ENCODE assay signal across 8 mouse cellular contexts in genomic region chr10:40300648-40301171, GRCm38 (mm10). TPM values are rescaled to one million over a fixed set of nuclear protein-coding genes. Genes with fewer than 3 reads are reported as not detected.
DNase-seq lines count a peak whose midpoint lies in the region; ATAC-seq and TF ChIP-seq lines count a peak whose summit lies in the region.

No protein-coding gene starts in this region.

- H3K79me2 ChIP-seq in CH12.LX (replicated peaks; ENCODE audit: control insufficient read depth, extremely low read depth, insufficient read depth, poor library complexity, severe bottlenecking), result peaks cover 58% of the 10 kb centered on the region

- under 1% methylated on average over 36 of the region's 36 CpGs for WGBS in forebrain, embryonic 10.5 days
- WGBS in heart, embryonic 14.5 days, result under 1% methylated on average over 36 of the region's 36 CpGs
- 1% methylated on average over 36 of the region's 36 CpGs for WGBS in liver, embryonic 12.5 days (ENCODE audit: insufficient replicate concordance)
- WGBS in stomach, embryonic 15.5 days, result under 1% methylated on average over 36 of the region's 36 CpGs

- peaks cover 0 to 19% of the 10 kb centered on the region in 2 experiments for H3K36me3 ChIP-seq in CH12.LX (replicated peaks in 1 of 2; ENCODE audit: control insufficient read depth in 1 of 2, insufficient read depth in 1 of 2, low read length in 1 of 2)
- peaks cover 40% of the 10 kb centered on the region for H3K36me3 ChIP-seq in forebrain, embryonic 10.5 days (replicated peaks)
- H3K36me3 ChIP-seq in heart, embryonic 14.5 days (ENCODE audit: control insufficient read depth, insufficient read depth, low read length), result no peaks in the 10 kb centered on the region
- peaks cover 33% of the 10 kb centered on the region for H3K36me3 ChIP-seq in liver, embryonic 12.5 days
- H3K36me3 ChIP-seq in stomach, embryonic 15.5 days, result no peaks in the 10 kb centered on the region

- H3K4me1 ChIP-seq in CH12.LX (ENCODE audit: control insufficient read depth in 1 of 2, insufficient read depth in 2 of 2), result peaks cover 11 to 31% of the 10 kb centered on the region in 2 experiments
- H3K4me1 ChIP-seq in forebrain, embryonic 10.5 days, result peaks cover 48% of the 10 kb centered on the region
- peaks cover 0 to 17% of the 10 kb centered on the region in 2 experiments; a peak in 2 of 4 replicates for H3K4me1 ChIP-seq in heart, embryonic 14.5 days (ENCODE audit: control insufficient read depth in 2 of 2, insufficient read depth in 2 of 2, low read length in 2 of 2)
- H3K4me1 ChIP-seq in liver, embryonic 12.5 days, result peaks cover 50% of the 10 kb centered on the region
- H3K4me1 ChIP-seq in stomach, embryonic 15.5 days, result peaks cover 22% of the 10 kb centered on the region

- 0 out of 2 replicates have a peak overlapping the region, but pooled peaks have one; percentile 9 for H3K27ac ChIP-seq in CH12.LX (ENCODE audit: insufficient read depth, low read depth)
- H3K27ac ChIP-seq in forebrain, embryonic 10.5 days, result peak overlapping the region; percentile 98
- H3K27ac ChIP-seq in heart, embryonic 14.5 days (replicated peaks in 1 of 2; ENCODE audit: control insufficient read depth in 1 of 2, insufficient read depth in 1 of 2, low read depth in 2 of 2, low read length in 2 of 2), result peak overlapping the region; percentile 88 to 92
- peak overlapping the region; percentile 96 for H3K27ac ChIP-seq in liver, embryonic 12.5 days
- peak overlapping the region; percentile 90 for H3K27ac ChIP-seq in stomach, embryonic 15.5 days

- H3K9me3 ChIP-seq in CH12.LX (replicated peaks; ENCODE audit: low read length), result peaks cover under 1% of the 10 kb centered on the region
- H3K9me3 ChIP-seq in forebrain, embryonic 10.5 days, result no peaks in the 10 kb centered on the region; the same call in 1 of the 2 replicates
- no peaks in the 10 kb centered on the region for H3K9me3 ChIP-seq in heart, embryonic 14.5 days (ENCODE audit: control insufficient read depth, low read length)
- H3K9me3 ChIP-seq in liver, embryonic 12.5 days (replicated peaks), result no peaks in the 10 kb centered on the region
- no peaks in the 10 kb centered on the region for H3K9me3 ChIP-seq in stomach, embryonic 15.5 days

- TF ChIP-seq EP300 in CH12.LX (IDR thresholded peaks at IDR 0.05; ENCODE audit: low read length), result no peak

- peak; percentile 72 for DNase-seq in CH12.LX (ENCODE audit: extremely low read depth)
- peak; percentile 79 for DNase-seq in c-Kit-negative CD71-positive TER-119-positive erythroid progenitor cells, embryonic 14.5 days (ENCODE audit: low read depth, low spot score)
- peak; percentile 88 for DNase-seq in forebrain, embryonic 10.5 days (ENCODE audit: extremely low spot score, low spot score)
- peak; percentile 89 for DNase-seq in kidney, postnatal 14 days
- peak; percentile 59 for DNase-seq in naive thymus-derived CD4-positive, alpha-beta T cell, adult 2 months (ENCODE audit: low read depth)

- H3K27me3 ChIP-seq in CH12.LX (replicated peaks), result peaks cover 15% of the 10 kb centered on the region
- H3K27me3 ChIP-seq in forebrain, embryonic 10.5 days (ENCODE audit: poor library complexity, severe bottlenecking), result no peaks in the 10 kb centered on the region
- no peaks in the 10 kb centered on the region for H3K27me3 ChIP-seq in heart, embryonic 14.5 days (ENCODE audit: control insufficient read depth, insufficient read depth, low read length)
- H3K27me3 ChIP-seq in liver, embryonic 12.5 days (replicated peaks), result no peaks in the 10 kb centered on the region
- H3K27me3 ChIP-seq in stomach, embryonic 15.5 days (replicated peaks), result no peaks in the 10 kb centered on the region

- ATAC-seq in heart, embryonic 14.5 days (ENCODE audit: insufficient number of reproducible peaks, insufficient read depth, low FRiP score, low read depth), result peak; percentile 73
- peak; percentile 84 for ATAC-seq in liver, embryonic 12.5 days
- ATAC-seq in stomach, embryonic 15.5 days (ENCODE audit: insufficient read depth, low FRiP score, low read depth), result peak; percentile 81

- in situ Hi-C loops in CH12.LX (cut with MboI; ENCODE audit: low pct_ligation_motif_present, low pct_unique_long_range_greater_than_20kb, low sequenced_read_pairs), result no loop called here

- dilution Hi-C loops in CH12.LX (cut with MboI; ENCODE audit: extremely low pct_ligation_motif_present, extremely low pct_unique_long_range_greater_than_20kb, low sequenced_read_pairs), result no loop called here

- H3K4me2 ChIP-seq in CH12.LX (ENCODE audit: insufficient read depth, low read depth, poor library complexity, severe bottlenecking), result peak overlapping the region; percentile 96
- H3K4me2 ChIP-seq in heart, embryonic 14.5 days (ENCODE audit: low read length), result peak overlapping the region; percentile 74
- H3K4me2 ChIP-seq in liver, embryonic 12.5 days, result peak overlapping the region; percentile 93
- peak overlapping the region; percentile 75 for H3K4me2 ChIP-seq in stomach, embryonic 15.5 days

- TF ChIP-seq POLR2A in CH12.LX (IDR thresholded peaks at IDR 0.05; ENCODE audit: low read depth, low read length), result peak; percentile 49

- peak overlapping the region; percentile 62 for H3K9ac ChIP-seq in CH12.LX (ENCODE audit: insufficient read depth, low read depth)
- peak overlapping the region; percentile 96 for H3K9ac ChIP-seq in heart, embryonic 14.5 days (ENCODE audit: low read length)
- peak overlapping the region; percentile 99 for H3K9ac ChIP-seq in liver, embryonic 12.5 days
- peak overlapping the region; percentile 95 for H3K9ac ChIP-seq in stomach, embryonic 15.5 days

- TF ChIP-seq RAD21 in CH12.LX (IDR thresholded peaks at IDR 0.05; ENCODE audit: low read depth, low read length), result no peak

- H3K4me3 ChIP-seq in CH12.LX (replicated peaks in 1 of 3; ENCODE audit: low read depth in 2 of 3, low read length in 2 of 3, poor library complexity in 1 of 3), result peak overlapping the region; percentile 77 to 97 (median 89)
- H3K4me3 ChIP-seq in forebrain, embryonic 10.5 days, result peak overlapping the region; percentile 99
- peak overlapping the region; percentile 93 to 96 for H3K4me3 ChIP-seq in heart, embryonic 14.5 days (ENCODE audit: control insufficient read depth in 1 of 2, insufficient read depth in 1 of 2, low read depth in 1 of 2, low read length in 2 of 2)
- H3K4me3 ChIP-seq in liver, embryonic 12.5 days, result peak overlapping the region; percentile 91
- peak overlapping the region; percentile 97 for H3K4me3 ChIP-seq in stomach, embryonic 15.5 days (replicated peaks)

- no peak for TF ChIP-seq CTCF in CH12.LX (conservative IDR thresholded peaks at IDR 0.05 in 1 of 2, IDR thresholded peaks at IDR 0.05 in 1 of 2; ENCODE audit: low read depth in 2 of 2, low read length in 2 of 2)

TF ChIP-seq in CH12.LX, 34 proteins besides CTCF, POLR2A, EP300 and RAD21 (continues in another document):
- TF ChIP-seq CHD2 (IDR thresholded peaks at IDR 0.05; ENCODE audit: low read length) (no peak; the same call in 1 of the 2 replicates), MXI1 (IDR thresholded peaks at IDR 0.05; ENCODE audit: low read depth, low read length) (peak; percentile 97), PAX5 (IDR thresholded peaks at IDR 0.05; ENCODE audit: low read length) (no peak), UBTF (IDR thresholded peaks at IDR 0.05; ENCODE audit: low read depth, low read length) (peak; percentile 94), GABPA (IDR thresholded peaks at IDR 0.05; ENCODE audit: insufficient replicate concordance, low read depth, low read length) (no peak), ZC3H11A (IDR thresholded peaks at IDR 0.05; ENCODE audit: low read depth, low read length) (no peak), JUN (IDR thresholded peaks at IDR 0.05; ENCODE audit: insufficient read depth, low read depth, low read length) (no peak), MEF2A (IDR thresholded peaks at IDR 0.05; ENCODE audit: borderline replicate concordance, low read depth, low read length) (no peak), USF2 (conservative IDR thresholded peaks at IDR 0.05; ENCODE audit: low read depth, low read length) (no peak)

RNA-seq across cellular contexts. Expression of gene Amd1, which starts 1.3 kb away (rescaled TPM):
- total RNA-seq in CH12.LX (2012; rRNA removed) (88.3 and 133 TPM in 2 replicates), CH12.LX (2014; rRNA removed) (266 and 267 TPM in 2 replicates)
- 128 and 165 TPM in 2 replicates for polyA plus RNA-seq in CH12.LX (2012; ENCODE audit: insufficient read length, low read depth)
- polyA plus RNA-seq in forebrain, embryonic 10.5 days (2016; fragmentation: Nextera tagmentation; extraction: Ambion mirVana), result 93.7 and 96.8 TPM in 2 replicates
- 40.2 and 43.0 TPM in 2 replicates for polyA plus RNA-seq in heart, embryonic 14.5 days (2014; fragmentation: Nextera tagmentation; extraction: Ambion mirVana)
- 82.8 and 90.3 TPM in 2 replicates for polyA plus RNA-seq in liver, embryonic 12.5 days (2016; fragmentation: Nextera tagmentation; extraction: Ambion mirVana)
- 60.3 and 69.1 TPM in 2 replicates for polyA plus RNA-seq in stomach, embryonic 15.5 days (2015; fragmentation: Nextera tagmentation; extraction: Ambion mirVana)

RNA-seq across cellular contexts. Expression of gene Cdk19, which starts 38.7 kb away (rescaled TPM):
- total RNA-seq in CH12.LX (2012; rRNA removed) (2.0 and 3.3 TPM in 2 replicates), CH12.LX (2014; rRNA removed) (4.7 and 4.8 TPM in 2 replicates)
- 3.4 and 4.0 TPM in 2 replicates for polyA plus RNA-seq in CH12.LX (2012; ENCODE audit: insufficient read length, low read depth)
- 3.8 and 4.7 TPM in 2 replicates for polyA plus RNA-seq in forebrain, embryonic 10.5 days (2016; fragmentation: Nextera tagmentation; extraction: Ambion mirVana)
- polyA plus RNA-seq in heart, embryonic 14.5 days (2014; fragmentation: Nextera tagmentation; extraction: Ambion mirVana), result 7.5 and 9.1 TPM in 2 replicates
- polyA plus RNA-seq in liver, embryonic 12.5 days (2016; fragmentation: Nextera tagmentation; extraction: Ambion mirVana), result 4.4 and 4.8 TPM in 2 replicates
- 8.3 and 9.0 TPM in 2 replicates for polyA plus RNA-seq in stomach, embryonic 15.5 days (2015; fragmentation: Nextera tagmentation; extraction: Ambion mirVana)

RNA-seq across cellular contexts. Expression of gene Gtf3c6, which starts 42.8 kb away (rescaled TPM):
- 32.5 and 49.3 TPM in 2 replicates for total RNA-seq in CH12.LX (2012; rRNA removed)
- 30.8 and 32.7 TPM in 2 replicates for total RNA-seq in CH12.LX (2014; rRNA removed)
- polyA plus RNA-seq in CH12.LX (2012; ENCODE audit: insufficient read length, low read depth), result 107 and 135 TPM in 2 replicates
- 150 TPM in 2 replicates for polyA plus RNA-seq in forebrain, embryonic 10.5 days (2016; fragmentation: Nextera tagmentation; extraction: Ambion mirVana)
- 66.2 and 72.3 TPM in 2 replicates for polyA plus RNA-seq in heart, embryonic 14.5 days (2014; fragmentation: Nextera tagmentation; extraction: Ambion mirVana)
- polyA plus RNA-seq in liver, embryonic 12.5 days (2016; fragmentation: Nextera tagmentation; extraction: Ambion mirVana), result 58.3 and 62.7 TPM in 2 replicates
- 88.9 and 92.0 TPM in 2 replicates for polyA plus RNA-seq in stomach, embryonic 15.5 days (2015; fragmentation: Nextera tagmentation; extraction: Ambion mirVana)

RNA-seq across cellular contexts. Expression of gene Rpf2, which starts 53.9 kb away (rescaled TPM):
- total RNA-seq in CH12.LX (2012; rRNA removed) (78.2 and 92.5 TPM in 2 replicates), CH12.LX (2014; rRNA removed) (174 and 197 TPM in 2 replicates)
- polyA plus RNA-seq in CH12.LX (2012; ENCODE audit: insufficient read length, low read depth), result 101 and 147 TPM in 2 replicates
- polyA plus RNA-seq in forebrain, embryonic 10.5 days (2016; fragmentation: Nextera tagmentation; extraction: Ambion mirVana), result 98.0 and 101 TPM in 2 replicates
- 36.6 and 39.8 TPM in 2 replicates for polyA plus RNA-seq in heart, embryonic 14.5 days (2014; fragmentation: Nextera tagmentation; extraction: Ambion mirVana)
- 71.2 and 72.4 TPM in 2 replicates for polyA plus RNA-seq in liver, embryonic 12.5 days (2016; fragmentation: Nextera tagmentation; extraction: Ambion mirVana)
- 63.1 and 65.6 TPM in 2 replicates for polyA plus RNA-seq in stomach, embryonic 15.5 days (2015; fragmentation: Nextera tagmentation; extraction: Ambion mirVana)

Comparison
In these comparisons a context has a peak if more than half of its experiments do, and no peak if none do; other contexts are left out.
1. Peak in every context shown above with its lines: DNase-seq, ATAC-seq, H3K4me3 ChIP-seq and H3K27ac ChIP-seq.
2. H3K27ac ChIP-seq: peak in every context shown above with its lines; median percentile 98 in forebrain, embryonic 10.5 days; 96 in liver, embryonic 12.5 days; 90 in heart, embryonic 14.5 days; 90 in stomach, embryonic 15.5 days; 9 in CH12.LX.